10 mouse cellular contexts compared by ENCODE assay signal in the genomic region with DNA sequence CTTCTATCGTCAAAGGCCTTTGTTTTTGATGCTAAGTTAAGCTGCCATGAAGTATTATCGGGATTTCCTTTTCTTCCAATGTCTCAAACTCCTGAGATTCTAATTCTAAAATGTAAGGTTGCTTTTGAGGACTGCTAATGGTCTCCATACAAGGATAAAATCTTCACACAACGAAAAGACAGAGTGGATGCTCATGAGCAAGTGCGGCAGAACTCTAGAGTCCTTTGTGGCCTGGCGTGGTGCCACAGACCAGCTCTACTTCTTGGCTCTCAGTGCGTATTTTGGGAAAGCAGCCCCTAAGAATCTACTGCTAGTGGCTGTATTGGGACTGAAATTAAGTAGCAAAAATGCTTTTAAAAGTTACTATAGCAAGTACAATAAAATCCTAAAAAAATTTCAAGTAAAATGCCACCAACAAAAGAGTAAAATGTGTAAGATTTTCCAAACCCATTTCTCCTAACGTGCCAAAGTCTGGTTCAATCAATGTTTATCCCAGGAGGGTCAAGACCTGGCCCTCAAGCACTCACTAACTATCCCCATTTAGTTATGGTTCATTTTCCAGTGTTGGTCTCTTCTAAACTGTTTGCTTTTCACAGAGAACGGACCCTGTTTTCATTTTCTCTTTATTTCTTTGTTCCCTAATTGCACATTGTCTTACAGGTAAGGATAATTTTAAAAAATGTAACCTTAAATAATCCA. TPM values are rescaled to one million over a fixed set of nuclear protein-coding genes. Genes with fewer than 3 reads are reported as not detected.
DNase-seq lines count a peak whose midpoint lies in the region; ATAC-seq and TF ChIP-seq lines count a peak whose summit lies in the region.
"Had no signal": no experiment of that assay in that cellular context is flagged by ENCODE, and none has a peak within 500 bp of the region (broad histone marks: within the 10 kb centered on the region; RNA-seq: fewer than 3 reads in every experiment).

No protein-coding gene starts in this region.

- H3K4me1 ChIP-seq in lung, embryonic 16.5 days (replicated peaks; ENCODE audit: control insufficient read depth, insufficient read depth, low read length), result no peaks in the 10 kb centered on the region; the same call in 1 of the 2 replicates

- no peak overlapping the region for H3K4me3 ChIP-seq in lung, embryonic 16.5 days (ENCODE audit: low read length)
- peak overlapping the region; percentile 2 for H3K4me3 ChIP-seq in myocyte
- H3K4me3 ChIP-seq: limb, embryonic 12.5 days had no signal

- no peak for ATAC-seq in lung, embryonic 16.5 days (ENCODE audit: low read depth)
- no peak for ATAC-seq in granulocyte monocyte progenitor cell, adult 5-6 weeks (replicated peaks; ENCODE audit: poor library complexity, severe bottlenecking)

- no peaks in the 10 kb centered on the region for H3K27me3 ChIP-seq in lung, embryonic 16.5 days (ENCODE audit: control insufficient read depth, insufficient read depth, low read depth, low read length)
- no peaks in the 10 kb centered on the region for H3K27me3 ChIP-seq in myocyte (ENCODE audit: control insufficient read depth, insufficient read depth, insufficient read length)
- H3K27me3 ChIP-seq: limb, embryonic 12.5 days had no signal

- H3K9ac ChIP-seq in lung, embryonic 16.5 days (ENCODE audit: low read length), result no peak overlapping the region
- H3K9ac ChIP-seq: limb, embryonic 12.5 days had no signal

- no peak for TF ChIP-seq POLR2A in myocyte (IDR thresholded peaks at IDR 0.05; ENCODE audit: insufficient read length, low read depth)

- no peaks in the 10 kb centered on the region for H3K36me3 ChIP-seq in lung, embryonic 16.5 days (ENCODE audit: control insufficient read depth, insufficient read depth, low read length)
- no peaks in the 10 kb centered on the region for H3K36me3 ChIP-seq in myocyte (ENCODE audit: control insufficient read depth, insufficient read depth)
- H3K36me3 ChIP-seq: limb, embryonic 12.5 days had no signal

- 60% methylated on average over 8 of the region's 8 CpGs for WGBS in lung, embryonic 16.5 days

- 0 out of 2 replicates have a peak overlapping the region, but pooled peaks have one; percentile 5 for H3K27ac ChIP-seq in lung, embryonic 16.5 days (ENCODE audit: low read length)
- H3K27ac ChIP-seq: limb, embryonic 12.5 days had no signal

- peak; percentile 8 to 13 for DNase-seq in cerebellum, postnatal 14 days
- no peak for DNase-seq in cerebellum, adult 11-12 months
- DNase-seq in lung, postnatal 25 days (ENCODE audit: low spot score), result no peak
- DNase-seq in gastrocnemius, postnatal 14 days, result peak; percentile 54
- DNase-seq in embryo, embryonic 11 days, result no peak
- DNase-seq: cerebellum, postnatal 36 days had no signal

- intact Hi-C loops in gastrocnemius, postnatal 14 days (cut with DNase I; ENCODE audit: low total_unique reads), result no loop called here

- H3K4me2 ChIP-seq in lung, embryonic 16.5 days (ENCODE audit: low read depth, low read length), result no peak overlapping the region
- H3K4me2 ChIP-seq in myocyte (ENCODE audit: low read depth), result peak overlapping the region; percentile 69
- H3K4me2 ChIP-seq: limb, embryonic 12.5 days had no signal

- H3ac ChIP-seq in myocyte (ENCODE audit: control insufficient read depth, insufficient read length), result no peak overlapping the region

- H3K79me2 ChIP-seq in myocyte (ENCODE audit: control insufficient read depth, insufficient read depth), result no peaks in the 10 kb centered on the region

- H3K9me3 ChIP-seq in lung, embryonic 16.5 days (ENCODE audit: control insufficient read depth, low read length), result no peaks in the 10 kb centered on the region
- H3K9me3 ChIP-seq: limb, embryonic 12.5 days had no signal

TF ChIP-seq in myocyte, 11 proteins besides CTCF, POLR2A, EP300 and RAD21:
- TF ChIP-seq MYOD1 (IDR thresholded peaks at IDR 0.05; ENCODE audit: control insufficient read depth in 1 of 3, insufficient read length in 2 of 3, low read depth in 2 of 3) (no peak), CEBPB (IDR thresholded peaks at IDR 0.05; ENCODE audit: insufficient read depth, poor library complexity, severe bottlenecking) (no peak), SRF (IDR thresholded peaks at IDR 0.05; ENCODE audit: control insufficient read depth, insufficient read length, low read depth) (no peak), MAX (IDR thresholded peaks at IDR 0.05; ENCODE audit: low read depth) (no peak), USF1 (IDR thresholded peaks at IDR 0.05; ENCODE audit: low read depth) (no peak), MYOG (IDR thresholded peaks at IDR 0.05; ENCODE audit: control insufficient read depth in 1 of 3, insufficient read depth in 1 of 3, insufficient read length in 2 of 3, low read depth in 2 of 3) (no peak), POLR2AphosphoS2 (IDR thresholded peaks at IDR 0.05; ENCODE audit: insufficient read length, low read depth) (no peak), REST (IDR thresholded peaks at IDR 0.05; ENCODE audit: insufficient read depth, insufficient read length) (no peak), TCF3 (IDR thresholded peaks at IDR 0.05; ENCODE audit: insufficient read length, low read depth) (no peak), TCF12 (IDR thresholded peaks at IDR 0.05; ENCODE audit: insufficient read depth, poor library complexity, severe bottlenecking) (no peak), E2F4 (IDR thresholded peaks at IDR 0.05; ENCODE audit: insufficient read depth) (no peak)

RNA-seq across cellular contexts. Expression of gene Omd, which starts 2.2 kb away (rescaled TPM):
- polyA plus RNA-seq in lung, embryonic 16.5 days (2015; fragmentation: Nextera tagmentation; extraction: Ambion mirVana), result 1.8 and 2.0 TPM in 2 replicates
- total RNA-seq in gastrocnemius, postnatal 14 days (2021), result 1 to 10 TPM; 2.4 to 3.8 TPM
- polyA plus RNA-seq in myocyte (2012; fragmentation: generic; extraction: Trizol), result 0.14 TPM
- not detected in 2 replicates for total RNA-seq in granulocyte monocyte progenitor cell, adult 5-6 weeks (2014; fragmentation: Nextera tagmentation)
- total RNA-seq in granulocyte monocyte progenitor cell, adult 5-6 weeks (2017), result not detected in 2 replicates

RNA-seq across cellular contexts. Expression of gene Ogn, which starts 23.4 kb away (rescaled TPM):
- polyA plus RNA-seq in lung, embryonic 16.5 days (2015; fragmentation: Nextera tagmentation; extraction: Ambion mirVana), result 131 and 132 TPM in 2 replicates
- total RNA-seq in gastrocnemius, postnatal 14 days (2021), result 10 to 100 TPM; 57.4 to 70.5 TPM
- 19.5 TPM for polyA plus RNA-seq in myocyte (2012; fragmentation: generic; extraction: Trizol)
- total RNA-seq in granulocyte monocyte progenitor cell, adult 5-6 weeks (2014; fragmentation: Nextera tagmentation), result not detected in 2 replicates
- 0.56 TPM in 1 of 2 replicates, not detected in the other for total RNA-seq in granulocyte monocyte progenitor cell, adult 5-6 weeks (2017)

RNA-seq across cellular contexts. Expression of gene Aspn, which starts 40.2 kb away (rescaled TPM):
- polyA plus RNA-seq in lung, embryonic 16.5 days (2015; fragmentation: Nextera tagmentation; extraction: Ambion mirVana), result 49.3 and 51.7 TPM in 2 replicates
- 10 to 100 TPM; 58.3 to 60.2 TPM for total RNA-seq in gastrocnemius, postnatal 14 days (2021)
- 0.37 TPM for polyA plus RNA-seq in myocyte (2012; fragmentation: generic; extraction: Trizol)
- total RNA-seq in granulocyte monocyte progenitor cell, adult 5-6 weeks (2014; fragmentation: Nextera tagmentation), result not detected in 2 replicates
- total RNA-seq in granulocyte monocyte progenitor cell, adult 5-6 weeks (2017), result not detected in 2 replicates

Comparison
In these comparisons a context has a peak if more than half of its experiments do, and no peak if none do; other contexts are left out.
1. DNase-seq: peak in cerebellum, postnatal 14 days (2 of 2) and gastrocnemius, postnatal 14 days (single experiment); none in cerebellum, adult 11-12 months (single experiment), lung, postnatal 25 days (single experiment) and embryo, embryonic 11 days (single experiment).
2. RNA of gene Ogn, which starts 23.4 kb away (total RNA-seq): 57.4 to 70.5 TPM in gastrocnemius, postnatal 14 days; 0.56 TPM in granulocyte monocyte progenitor cell, adult 5-6 weeks; every median in the first group is over 10 times any median in the second.
3. RNA of gene Aspn, which starts 40.2 kb away (total RNA-seq): 58.3 to 60.2 TPM in gastrocnemius, postnatal 14 days; not detected in granulocyte monocyte progenitor cell, adult 5-6 weeks; every median in the first group is over 10 times any median in the second.